Mouse (Mus musculus) spleen, adult 2 months (tissue): Measurements from ENCODE around the gene Scaf1. TPM values are rescaled to one million over a fixed set of nuclear protein-coding genes. Genes with fewer than 3 reads are reported as not detected.

Experiments
- DNase-seq, 2 experiments: peaks; one replicate each; pipeline versions ENCODE4 v3.0.0 to v3.0.0-alpha.2; 2012 to 2021; ENCODE audit warnings: low spot score in 2 of 2, low read depth in 1 of 2
- H3K27ac ChIP-seq: fragments of 200-500 bp; 2 replicates; pipeline ENCODE4 v1.5.1; 2012; ENCODE audit warnings: low read length, inconsistent platforms; ENCODE audit not compliant: insufficient read depth
- H3K27me3 ChIP-seq: fragments of 200-500 bp; 2 replicates; pipeline ENCODE4 v1.6.1; 2012; ENCODE audit warnings: mild to moderate bottlenecking, moderate library complexity, low read length, inconsistent platforms; ENCODE audit not compliant: control insufficient read depth, insufficient read depth
- H3K36me3 ChIP-seq: fragments of 200-500 bp; 2 replicates; pipeline ENCODE4 v1.6.1; 2012; ENCODE audit warnings: mild to moderate bottlenecking, low read length, inconsistent platforms; ENCODE audit not compliant: control insufficient read depth, insufficient read depth
- H3K4me1 ChIP-seq: fragments of 200-500 bp; 2 replicates; pipeline ENCODE4 v1.6.1; 2011; ENCODE audit warnings: inconsistent platforms; ENCODE audit not compliant: control insufficient read depth, insufficient read depth, insufficient read length
- H3K4me3 ChIP-seq: fragments of 200-500 bp; 2 replicates; pipeline ENCODE4 v1.5.1; 2011; ENCODE audit warnings: mild to moderate bottlenecking, inconsistent platforms; ENCODE audit not compliant: insufficient read depth, insufficient read length; ENCODE audit errors: extremely low read depth
- CTCF ChIP-seq: fragments of 200-500 bp; IDR thresholded peaks from 2 replicates; pipeline ENCODE4 v1.5.1; 2011; ENCODE audit warnings: mild to moderate bottlenecking, inconsistent platforms; ENCODE audit not compliant: insufficient read depth, insufficient read length, insufficient replicate concordance; ENCODE audit errors: extremely low read depth
- POLR2A ChIP-seq: fragments of 200-500 bp; IDR thresholded peaks from 2 replicates; pipeline ENCODE4 v1.6.1; 2011; ENCODE audit warnings: low read depth, low read length, inconsistent platforms
- WGBS: fragments of 180-500 bp; shearing (Covaris S2); methylation state at CpG from one replicate; pipeline ENCODE4 v1.1.7; 2018; 5-methylcytosine and 5-hydroxymethylcytosine counted together
- polyA plus RNA-seq: library from polyadenylated mRNA; depleted of rRNA; stranded (reverse); fragments of >200 nt; gene quantifications from 2 replicates; pipeline ENCODE4 v1.2.3, GENCODE M21; 2012; rRNA removed

Scaf1 gene
- 59.0 and 65.4 TPM in 2 replicates for polyA plus RNA-seq

DNA sequence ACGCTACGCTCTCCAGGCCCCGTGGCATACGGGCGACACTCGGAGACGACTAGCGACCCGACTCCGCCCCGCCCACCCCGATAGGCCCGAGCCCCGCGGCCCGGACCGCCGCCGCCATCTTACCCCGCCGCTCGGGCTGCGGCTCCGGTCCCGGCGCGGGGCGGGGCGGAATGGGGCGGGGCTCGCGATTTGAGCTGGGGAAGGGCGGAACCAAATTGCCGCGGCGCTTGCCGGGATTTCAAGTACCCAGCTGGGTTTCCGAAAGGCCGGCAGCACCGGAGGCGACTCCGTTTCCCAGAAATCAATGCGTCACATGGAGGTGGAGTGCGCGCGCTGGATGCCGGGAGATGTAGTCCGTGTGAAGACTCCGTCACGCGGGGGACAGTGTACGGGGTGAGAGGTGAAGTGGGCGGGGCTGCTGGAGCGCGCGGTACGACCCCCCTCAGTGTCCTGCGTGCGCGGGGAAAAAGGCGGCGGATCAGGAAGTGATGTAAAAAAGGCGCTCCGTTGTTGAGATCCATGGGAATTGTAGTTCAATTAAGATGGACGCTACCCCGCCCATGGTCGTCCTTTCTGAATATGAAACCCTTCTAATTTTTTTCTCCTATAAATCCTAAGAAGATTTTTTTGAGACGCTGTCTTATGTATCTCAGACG is at the start of gene Scaf1:
TSS of gene Scaf1 (minus strand) at position 407 of the 656 bp plus-strand sequence.
- TF ChIP-seq POLR2A (no peak; the same call in 1 of the 2 replicates), CTCF (no peak)
- Histone ChIP-seq H3K4me3 (peak within 1 kb of the TSS; percentile 81), H3K27me3 (no peaks in the 10 kb centered on the region), H3K4me1 (peaks cover 13% of the 10 kb centered on the region; the same call in 1 of the 2 replicates), H3K36me3 (peaks cover 10% of the 10 kb centered on the region), H3K27ac (peak within 1 kb of the TSS; percentile 89)
- peak; percentile 99 for DNase-seq
- WGBS: 1% methylated on average over 69 of the region's 69 CpGs

DNA sequence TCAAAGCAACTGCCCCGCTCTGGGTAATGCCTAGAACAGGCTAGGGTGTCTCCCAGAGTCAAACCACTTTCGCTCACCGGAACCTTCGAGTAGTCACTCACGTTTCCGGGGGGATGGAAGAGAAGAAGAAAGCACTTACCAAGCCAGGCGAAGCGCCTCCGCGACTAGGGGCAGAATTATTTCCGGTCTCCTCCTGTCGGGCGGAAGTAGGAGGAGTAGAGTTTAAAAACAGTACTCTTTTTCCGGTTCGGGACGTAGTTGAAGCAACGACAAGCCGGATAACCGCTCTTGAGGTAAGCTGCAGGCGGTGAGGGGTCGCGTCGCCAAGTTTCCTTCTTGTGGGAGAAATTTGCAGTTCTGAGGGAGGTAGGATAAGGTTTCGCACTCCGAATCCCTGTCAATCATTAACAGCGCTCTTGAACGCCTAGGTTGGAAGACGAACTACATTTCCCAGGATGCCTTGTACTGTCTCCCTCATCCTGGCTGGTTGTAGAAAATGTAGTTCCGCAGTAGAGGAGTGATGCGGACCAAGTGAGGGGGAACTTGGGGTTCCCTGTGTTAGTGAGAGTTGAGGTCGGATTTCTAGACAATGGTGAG is 46.2 kb upstream of the Scaf1 start, which contains the start of the genes Nosip and Prrg2:
TSS of gene Nosip (plus strand) at position 191 of the 597 bp plus-strand sequence.
TSS of gene Prrg2 (minus strand) at position 439 of the 597 bp plus-strand sequence.
- peak within 1 kb of the TSS; percentile 94 for H3K27ac ChIP-seq
- H3K36me3 ChIP-seq: no peaks in the 10 kb centered on the region
- H3K4me3 ChIP-seq: peak within 1 kb of the TSS; percentile 80
- no peaks in the 10 kb centered on the region for H3K27me3 ChIP-seq
- DNase-seq: peak; percentile 91 to 97
- TF ChIP-seq POLR2A (peak; percentile 25), CTCF (no peak)
- under 1% methylated on average over 31 of the region's 31 CpGs for WGBS
- peaks cover 4% of the 10 kb centered on the region; the same call in 1 of the 2 replicates for H3K4me1 ChIP-seq

GRCm38 (mm10) chr7:45061532-45062075 is 45.4 kb upstream of the Scaf1 start:
- Histone ChIP-seq H3K4me1 (peaks cover 4% of the 10 kb centered on the region; the same call in 1 of the 2 replicates), H3K4me3 (no peak overlapping the region), H3K27ac (no peak overlapping the region), H3K27me3 (no peaks in the 10 kb centered on the region), H3K36me3 (no peaks in the 10 kb centered on the region)
- DNase-seq: no peak
- WGBS: 49% methylated on average over 11 of the region's 11 CpGs
- TF ChIP-seq POLR2A (no peak), CTCF (no peak)

- Histone ChIP-seq H3K27me3 (no peaks in the 10 kb centered on the region), H3K4me3 (no peak overlapping the region)
- TF ChIP-seq CTCF (no peak), POLR2A (no peak)
These were observed 44.5 kb upstream of the Scaf1 start for GRCm38 (mm10) chr7:45060632-45061122.

DNA sequence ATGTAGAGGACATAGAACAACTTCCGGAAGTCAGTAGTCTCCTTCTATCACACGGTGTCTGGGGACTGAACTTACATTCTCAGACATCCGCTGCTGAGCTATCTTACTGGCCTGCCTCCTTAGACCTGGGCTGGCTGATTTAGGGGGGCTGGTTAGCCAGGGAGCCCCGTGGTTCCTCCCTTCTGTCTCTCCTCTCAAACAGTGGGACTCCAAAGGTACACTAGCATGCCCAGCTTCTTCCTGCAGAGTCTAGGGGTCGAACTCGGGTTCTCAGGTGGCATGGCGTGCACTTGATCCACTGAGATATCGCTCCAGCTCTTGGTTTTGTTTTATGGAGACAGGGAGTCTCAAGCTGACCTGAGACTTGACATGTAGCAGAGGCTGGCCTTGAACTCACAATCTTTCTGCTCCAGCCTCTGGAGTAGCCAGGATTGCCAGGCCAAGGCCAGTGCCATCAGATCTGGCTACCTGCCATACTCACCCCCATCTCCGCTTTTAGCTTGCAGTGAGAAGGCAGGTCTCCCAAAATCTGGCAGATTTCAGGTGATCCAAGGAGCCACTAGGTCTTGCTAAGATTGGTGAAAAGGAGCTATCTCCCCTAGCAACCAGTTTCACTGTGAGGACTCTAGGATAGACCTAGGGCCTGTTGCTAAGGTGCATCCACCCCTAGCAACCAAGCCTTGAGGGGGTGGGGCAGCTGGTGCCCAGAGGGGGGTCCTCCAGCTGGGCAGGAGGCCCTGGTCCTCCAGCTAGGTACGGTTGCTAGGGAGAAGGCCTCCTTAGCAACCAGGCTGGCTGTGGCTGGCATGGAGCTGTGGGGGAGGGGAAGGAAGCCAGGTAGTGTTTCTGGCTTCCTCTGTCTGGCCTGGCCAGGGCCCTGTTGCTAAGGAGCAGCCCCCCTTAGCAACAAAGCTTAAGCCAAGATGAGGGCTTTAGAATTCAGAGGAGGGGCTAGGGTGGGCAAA is 42.7 kb upstream of the Scaf1 start:
- no peak overlapping the region for H3K4me3 ChIP-seq
- H3K27ac ChIP-seq: no peak overlapping the region
- TF ChIP-seq CTCF (no peak), POLR2A (no peak)
- peaks cover 4% of the 10 kb centered on the region; the same call in 1 of the 2 replicates for H3K4me1 ChIP-seq
- no peak for DNase-seq
- H3K36me3 ChIP-seq: no peaks in the 10 kb centered on the region
- no peaks in the 10 kb centered on the region for H3K27me3 ChIP-seq
- WGBS: 89% methylated on average over 10 of the region's 10 CpGs

More at GRCm38 (mm10) chr7:45060632-45061122, 44.5 kb upstream of the Scaf1 start:
- no peaks in the 10 kb centered on the region for H3K36me3 ChIP-seq
- 89% methylated on average over 6 of the region's 6 CpGs for WGBS
- peaks cover 4% of the 10 kb centered on the region; the same call in 1 of the 2 replicates for H3K4me1 ChIP-seq
- H3K27ac ChIP-seq: no peak overlapping the region
- no peak for DNase-seq

DNA sequence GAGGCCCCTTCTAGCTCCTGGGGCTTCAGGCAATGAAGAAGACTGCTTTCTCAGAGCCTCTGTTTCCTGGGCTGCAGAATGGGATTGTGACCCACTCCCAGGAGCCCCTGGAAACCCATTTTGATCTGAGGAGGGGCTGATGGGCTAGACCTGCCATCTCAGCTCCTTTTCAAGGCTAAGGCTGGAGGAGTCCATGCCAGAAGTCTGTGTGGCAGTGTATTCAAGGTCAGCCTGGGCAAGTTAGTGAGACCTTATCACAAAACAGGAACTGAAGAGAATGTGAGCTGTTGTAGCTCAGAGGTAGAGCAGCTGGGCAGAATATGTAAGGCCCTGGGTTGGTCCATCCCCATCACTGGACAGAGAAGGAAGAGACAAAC is 40.8 kb upstream of the Scaf1 start:
- no peaks in the 10 kb centered on the region for H3K27me3 ChIP-seq
- peaks cover 5% of the 10 kb centered on the region; the same call in 1 of the 2 replicates for H3K4me1 ChIP-seq
- TF ChIP-seq POLR2A (no peak), CTCF (no peak)
- no peak overlapping the region for H3K4me3 ChIP-seq
- H3K27ac ChIP-seq: no peak overlapping the region
- no peak for DNase-seq
- H3K36me3 ChIP-seq: no peaks in the 10 kb centered on the region
